In the genomic region with DNA sequence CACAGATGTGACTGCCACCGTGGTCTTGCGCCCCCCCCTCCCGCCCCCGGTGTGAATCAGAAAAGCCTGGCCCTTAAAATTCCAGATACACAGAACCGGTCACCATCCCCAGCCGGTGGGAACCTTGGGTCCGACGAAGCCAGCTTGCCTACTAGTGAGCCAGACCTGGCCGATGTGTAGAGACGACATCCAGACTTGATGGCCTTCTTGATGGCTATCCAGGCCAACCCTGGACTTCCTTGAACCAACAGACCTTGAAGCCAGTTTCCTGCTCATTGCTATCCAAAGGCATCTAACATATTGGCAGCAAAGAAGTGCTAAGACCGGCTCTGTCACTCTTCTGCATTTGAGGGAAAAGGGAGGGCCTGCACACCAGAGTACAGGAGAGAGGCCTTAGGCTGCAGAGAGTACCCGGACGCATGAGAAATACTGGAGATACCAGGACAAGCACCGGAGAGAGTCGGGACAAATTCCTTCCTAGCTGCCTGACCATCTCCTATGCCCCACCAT, we compare ENCODE assay signal across 7 mouse cellular contexts. TPM values are rescaled to one million over a fixed set of nuclear protein-coding genes. Genes with fewer than 3 reads are reported as not detected.
A peak's percentile ranks its signal among the peaks of the same experiment; 100 is the strongest.
DNase-seq lines count a peak whose midpoint lies in the region; ATAC-seq and TF ChIP-seq lines count a peak whose summit lies in the region.

No protein-coding gene starts in this region.

- H3K4me1 ChIP-seq in lung, adult 2 months (ENCODE audit: control insufficient read depth, insufficient read depth, low read length): no peaks in the 10 kb centered on the region
- peaks cover 17% of the 10 kb centered on the region; the same call in 1 of the 2 replicates for H3K4me1 ChIP-seq in embryonic facial prominence, embryonic 14.5 days (ENCODE audit: control insufficient read depth, insufficient read depth, low read length)
- H3K4me1 ChIP-seq in hindbrain, embryonic 14.5 days (replicated peaks; ENCODE audit: control insufficient read depth, insufficient read depth, low read length): peaks cover 12% of the 10 kb centered on the region; the same call in 1 of the 2 replicates
- H3K4me1 ChIP-seq in midbrain, embryonic 10.5 days: peaks cover 27% of the 10 kb centered on the region

- H3K4me3 ChIP-seq in lung, adult 2 months (replicated peaks; ENCODE audit: extremely low read depth, low read depth, low read length): peak overlapping the region; percentile 72
- H3K4me3 ChIP-seq in embryonic facial prominence, embryonic 14.5 days (ENCODE audit: low read depth, low read length): peak overlapping the region; percentile 75
- H3K4me3 ChIP-seq in hindbrain, embryonic 14.5 days (replicated peaks; ENCODE audit: low read length): peak overlapping the region; percentile 38
- H3K4me3 ChIP-seq in midbrain, embryonic 10.5 days: peak overlapping the region; percentile 93

- H3K4me2 ChIP-seq in embryonic facial prominence, embryonic 14.5 days (ENCODE audit: low read depth, low read length): peak overlapping the region; percentile 77
- peak overlapping the region; percentile 68 for H3K4me2 ChIP-seq in hindbrain, embryonic 14.5 days (replicated peaks)

- no peak for TF ChIP-seq POLR2A in lung, adult 2 months (IDR thresholded peaks at IDR 0.05; ENCODE audit: borderline replicate concordance, extremely low read depth, low read depth, low read length)

- 10% methylated on average over 15 of the region's 15 CpGs for WGBS in lung, adult 2 months
- 8% methylated on average over 15 of the region's 15 CpGs for WGBS in embryonic facial prominence, embryonic 14.5 days
- 8% methylated on average over 15 of the region's 15 CpGs for WGBS in hindbrain, embryonic 14.5 days
- WGBS in midbrain, embryonic 10.5 days: 12% methylated on average over 15 of the region's 15 CpGs

- DNase-seq in lung, adult 2 months: no peak
- no peak for DNase-seq in lung, postnatal 4 days
- DNase-seq in embryonic facial prominence, embryonic 14.5 days (ENCODE audit: low spot score): no peak
- no peak for DNase-seq in hindbrain, embryonic 14.5 days (ENCODE audit: low spot score)
- no peak for DNase-seq in midbrain, embryonic 10.5 days (ENCODE audit: low spot score)
- no peak for DNase-seq in T-cell, adult 2 months (ENCODE audit: low spot score)
- DNase-seq in frontal cortex, adult 2 months (ENCODE audit: extremely low spot score in 1 of 2, low spot score in 1 of 2): no peak

- H3K36me3 ChIP-seq in embryonic facial prominence, embryonic 14.5 days (ENCODE audit: control insufficient read depth, insufficient read depth, low read length): peaks cover 18% of the 10 kb centered on the region
- no peaks in the 10 kb centered on the region for H3K36me3 ChIP-seq in hindbrain, embryonic 14.5 days (replicated peaks; ENCODE audit: control insufficient read depth, insufficient read depth)
- H3K36me3 ChIP-seq in midbrain, embryonic 10.5 days: peaks cover 28% of the 10 kb centered on the region

- H3K9me3 ChIP-seq in embryonic facial prominence, embryonic 14.5 days (ENCODE audit: control insufficient read depth, low read length): no peaks in the 10 kb centered on the region
- H3K9me3 ChIP-seq in hindbrain, embryonic 14.5 days (ENCODE audit: control insufficient read depth, low read length): no peaks in the 10 kb centered on the region
- H3K9me3 ChIP-seq in midbrain, embryonic 10.5 days (replicated peaks): no peaks in the 10 kb centered on the region

- TF ChIP-seq CTCF in lung, adult 2 months (IDR thresholded peaks at IDR 0.05; ENCODE audit: insufficient read depth, low read length): no peak

- H3K27me3 ChIP-seq in embryonic facial prominence, embryonic 14.5 days (replicated peaks; ENCODE audit: control insufficient read depth, insufficient read depth, low read length): no peaks in the 10 kb centered on the region
- no peaks in the 10 kb centered on the region for H3K27me3 ChIP-seq in hindbrain, embryonic 14.5 days (ENCODE audit: control insufficient read depth, insufficient read depth, low read length)
- no peaks in the 10 kb centered on the region for H3K27me3 ChIP-seq in midbrain, embryonic 10.5 days (ENCODE audit: low read depth, poor library complexity, severe bottlenecking)

- ATAC-seq in embryonic facial prominence, embryonic 14.5 days (ENCODE audit: low read depth): peak; percentile 35
- ATAC-seq in hindbrain, embryonic 14.5 days (ENCODE audit: low FRiP score): 0 out of 2 replicates have a peak, but pooled peaks have one; percentile 13

- peak overlapping the region; percentile 74 for H3K9ac ChIP-seq in embryonic facial prominence, embryonic 14.5 days (ENCODE audit: low read depth, low read length)
- peak overlapping the region; percentile 58 for H3K9ac ChIP-seq in hindbrain, embryonic 14.5 days

- H3K27ac ChIP-seq in embryonic facial prominence, embryonic 14.5 days (replicated peaks; ENCODE audit: low read depth, low read length): peak overlapping the region; percentile 69; the same call in 1 of the 2 replicates
- peak overlapping the region; percentile 55 for H3K27ac ChIP-seq in hindbrain, embryonic 14.5 days
- H3K27ac ChIP-seq in midbrain, embryonic 10.5 days (replicated peaks): peak overlapping the region; percentile 94

RNA-seq across cellular contexts. Expression of a gene that starts 0.5 kb away (rescaled TPM):
- 1.0 and 2.0 TPM in 2 replicates for polyA plus RNA-seq in lung, adult 2 months (2012; rRNA removed)
- 18.9 and 19.6 TPM in 2 replicates for polyA plus RNA-seq in embryonic facial prominence, embryonic 14.5 days (2014; fragmentation: Nextera tagmentation; extraction: Ambion mirVana)
- 4.8 and 5.7 TPM in 2 replicates for polyA plus RNA-seq in hindbrain, embryonic 14.5 days (2014; fragmentation: Nextera tagmentation; extraction: Ambion mirVana)
- 53.5 and 61.1 TPM in 2 replicates for polyA plus RNA-seq in midbrain, embryonic 10.5 days (2016; fragmentation: Nextera tagmentation; extraction: Ambion mirVana)
- polyA plus RNA-seq in frontal cortex, adult 2 months (2012; rRNA removed): 0.78 and 0.95 TPM in 2 replicates

RNA-seq across cellular contexts. Expression of a gene that starts 20.1 kb away (rescaled TPM):
- 32.6 and 43.9 TPM in 2 replicates for polyA plus RNA-seq in lung, adult 2 months (2012; rRNA removed)
- 32.4 and 32.7 TPM in 2 replicates for polyA plus RNA-seq in embryonic facial prominence, embryonic 14.5 days (2014; fragmentation: Nextera tagmentation; extraction: Ambion mirVana)
- 30.7 and 30.9 TPM in 2 replicates for polyA plus RNA-seq in hindbrain, embryonic 14.5 days (2014; fragmentation: Nextera tagmentation; extraction: Ambion mirVana)
- 36.3 and 39.5 TPM in 2 replicates for polyA plus RNA-seq in midbrain, embryonic 10.5 days (2016; fragmentation: Nextera tagmentation; extraction: Ambion mirVana)
- polyA plus RNA-seq in frontal cortex, adult 2 months (2012; rRNA removed): 54.8 and 62.9 TPM in 2 replicates

RNA-seq across cellular contexts. Expression of a gene that starts 26.9 kb away (rescaled TPM):
- polyA plus RNA-seq in lung, adult 2 months (2012; rRNA removed): 8.7 and 13.0 TPM in 2 replicates
- polyA plus RNA-seq in embryonic facial prominence, embryonic 14.5 days (2014; fragmentation: Nextera tagmentation; extraction: Ambion mirVana): 5.0 and 6.1 TPM in 2 replicates
- 2.7 and 3.1 TPM in 2 replicates for polyA plus RNA-seq in hindbrain, embryonic 14.5 days (2014; fragmentation: Nextera tagmentation; extraction: Ambion mirVana)
- polyA plus RNA-seq in midbrain, embryonic 10.5 days (2016; fragmentation: Nextera tagmentation; extraction: Ambion mirVana): 2.2 and 2.3 TPM in 2 replicates
- 5.2 and 6.2 TPM in 2 replicates for polyA plus RNA-seq in frontal cortex, adult 2 months (2012; rRNA removed)

RNA-seq across cellular contexts. Expression of a gene that starts 37.5 kb away (rescaled TPM):
- 0.25 and 0.44 TPM in 2 replicates for polyA plus RNA-seq in lung, adult 2 months (2012; rRNA removed)
- 0.26 and 0.31 TPM in 2 replicates for polyA plus RNA-seq in embryonic facial prominence, embryonic 14.5 days (2014; fragmentation: Nextera tagmentation; extraction: Ambion mirVana)
- 0.10 and 0.11 TPM in 2 replicates for polyA plus RNA-seq in hindbrain, embryonic 14.5 days (2014; fragmentation: Nextera tagmentation; extraction: Ambion mirVana)
- 0.06 TPM in 1 of 2 replicates, not detected in the other for polyA plus RNA-seq in midbrain, embryonic 10.5 days (2016; fragmentation: Nextera tagmentation; extraction: Ambion mirVana)
- polyA plus RNA-seq in frontal cortex, adult 2 months (2012; rRNA removed): 0.46 and 0.54 TPM in 2 replicates

RNA-seq across cellular contexts. Expression of a gene that starts 47.5 kb away (rescaled TPM):
- polyA plus RNA-seq in lung, adult 2 months (2012; rRNA removed): 39.0 and 43.0 TPM in 2 replicates
- polyA plus RNA-seq in embryonic facial prominence, embryonic 14.5 days (2014; fragmentation: Nextera tagmentation; extraction: Ambion mirVana): 30.6 and 33.4 TPM in 2 replicates
- polyA plus RNA-seq in hindbrain, embryonic 14.5 days (2014; fragmentation: Nextera tagmentation; extraction: Ambion mirVana): 16.5 and 21.0 TPM in 2 replicates
- 28.0 and 32.5 TPM in 2 replicates for polyA plus RNA-seq in midbrain, embryonic 10.5 days (2016; fragmentation: Nextera tagmentation; extraction: Ambion mirVana)
- 23.5 and 27.1 TPM in 2 replicates for polyA plus RNA-seq in frontal cortex, adult 2 months (2012; rRNA removed)

Comparison
In these comparisons a context has a peak if more than half of its experiments do, and no peak if none do; other contexts are left out.
1. H3K4me3 ChIP-seq: peak in every context shown above with its lines; median percentile 93 in midbrain, embryonic 10.5 days; 75 in embryonic facial prominence, embryonic 14.5 days; 72 in lung, adult 2 months; 38 in hindbrain, embryonic 14.5 days.